Mouse (Mus musculus) 416B (cell line): ENCODE measurements at regions not wholly inside any gene's neighbourhood (a gene's known extent, or its start where the extent isn't known, plus 50 kb on each side); places are given as distances from the start of the nearest gene placed in this dataset.

Experiments used
- DNase-seq: peaks from one replicate; pipeline ENCODE4 v3.0.0; 2011; ENCODE audit warnings: low read depth

DNA sequence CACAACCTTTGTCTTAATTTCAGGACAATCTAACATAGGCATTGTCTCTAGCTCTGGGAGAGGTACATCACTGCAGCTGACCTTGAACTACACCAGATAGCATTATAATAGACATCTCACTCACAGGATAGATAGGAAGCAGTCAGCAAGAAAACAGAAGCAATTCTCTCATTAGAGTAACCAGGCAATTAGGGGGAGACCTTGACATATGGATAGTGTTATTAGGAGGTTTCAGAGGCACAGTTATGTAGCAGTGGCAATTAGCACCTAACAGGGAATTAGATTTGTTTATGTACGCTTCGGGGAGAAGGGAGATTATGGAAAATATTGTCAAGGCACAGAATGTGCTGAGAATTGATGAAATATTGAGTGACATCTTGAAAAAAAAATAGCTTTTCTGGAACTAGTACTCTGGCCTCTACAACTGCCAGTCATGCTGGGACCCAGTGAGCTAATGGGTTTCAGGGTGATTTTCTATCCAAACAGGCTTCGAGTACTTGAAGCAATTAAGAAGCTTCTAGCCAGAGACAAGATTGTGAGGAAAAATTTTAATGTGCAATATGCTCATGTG is 216.8 kb upstream of the Aco1 start:
- DNase-seq, result no peak

DNA sequence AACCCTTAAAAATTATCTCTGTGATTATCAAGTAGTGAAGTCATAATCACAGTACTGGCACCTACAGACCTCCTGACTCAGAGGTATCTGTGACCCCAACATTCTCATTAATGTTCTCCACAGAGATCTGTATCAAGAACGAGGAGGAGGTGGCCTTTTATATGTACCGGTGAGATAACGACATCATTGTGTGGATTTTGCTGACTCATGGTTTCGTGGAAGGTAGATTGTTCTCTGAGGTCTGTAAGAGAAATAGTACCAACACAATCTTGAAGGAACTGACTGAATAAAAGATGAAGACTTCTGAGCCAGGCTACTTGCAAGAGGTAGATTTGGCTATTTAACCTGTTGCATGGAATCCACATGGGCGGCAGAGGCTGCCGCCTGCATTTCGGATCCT is 216.3 kb upstream of the Aco1 start:
- DNase-seq, result no peak

DNA sequence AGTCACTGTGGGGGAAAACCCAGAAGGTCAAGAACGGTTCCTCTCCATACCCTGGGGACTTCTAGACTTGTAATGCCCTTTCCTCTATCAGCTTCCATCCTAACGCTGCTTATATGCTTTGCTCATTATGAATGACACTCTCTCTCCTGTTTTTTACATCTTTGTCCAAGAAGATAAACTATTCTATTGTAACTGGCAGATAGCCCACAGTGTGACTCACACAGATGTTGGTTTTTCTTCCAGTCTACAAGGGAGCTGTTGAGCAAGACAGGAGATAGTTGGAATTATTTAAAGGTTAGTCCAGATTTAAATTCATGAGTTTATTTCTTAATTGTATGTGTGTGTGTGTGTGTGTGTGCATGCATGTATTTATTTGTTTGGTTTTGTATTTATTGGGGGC is 214.4 kb upstream of the Aco1 start:
- no peak for DNase-seq

- DNase-seq, result no peak
Observed at GRCm38 (mm10) chr4:39934025-39934708, 208.7 kb upstream of the Aco1 start.

DNA sequence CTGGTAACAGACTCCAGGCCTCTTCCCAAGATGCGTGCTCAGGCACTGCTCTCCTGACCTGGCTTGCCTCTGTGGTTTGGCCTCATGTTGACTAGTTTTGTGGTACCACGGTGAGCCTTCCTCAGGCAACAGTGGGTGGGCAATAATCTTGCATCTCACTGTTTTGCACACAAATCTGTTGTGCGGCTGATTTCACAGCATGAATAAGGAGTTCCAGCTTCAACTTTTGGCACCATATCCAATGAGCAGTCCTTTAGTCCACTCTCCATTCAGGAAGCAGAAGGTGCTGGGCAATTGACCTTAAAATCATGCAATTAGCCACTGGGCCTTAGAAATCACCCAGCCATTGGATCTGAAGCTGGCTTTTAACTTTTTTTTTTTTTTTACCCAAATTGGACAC is 184.2 kb upstream of the Aco1 start:
- DNase-seq, result no peak

- no peak for DNase-seq
Observed at GRCm38 (mm10) chr4:39967938-39968337, 174.9 kb upstream of the Aco1 start.

- DNase-seq, result no peak
Observed at GRCm38 (mm10) chr4:39991358-39991757, 151.5 kb upstream of the Aco1 start.

GRCm38 (mm10) chr4:39991851-39992250 is 151.0 kb upstream of the Aco1 start:
- DNase-seq, result no peak

DNA sequence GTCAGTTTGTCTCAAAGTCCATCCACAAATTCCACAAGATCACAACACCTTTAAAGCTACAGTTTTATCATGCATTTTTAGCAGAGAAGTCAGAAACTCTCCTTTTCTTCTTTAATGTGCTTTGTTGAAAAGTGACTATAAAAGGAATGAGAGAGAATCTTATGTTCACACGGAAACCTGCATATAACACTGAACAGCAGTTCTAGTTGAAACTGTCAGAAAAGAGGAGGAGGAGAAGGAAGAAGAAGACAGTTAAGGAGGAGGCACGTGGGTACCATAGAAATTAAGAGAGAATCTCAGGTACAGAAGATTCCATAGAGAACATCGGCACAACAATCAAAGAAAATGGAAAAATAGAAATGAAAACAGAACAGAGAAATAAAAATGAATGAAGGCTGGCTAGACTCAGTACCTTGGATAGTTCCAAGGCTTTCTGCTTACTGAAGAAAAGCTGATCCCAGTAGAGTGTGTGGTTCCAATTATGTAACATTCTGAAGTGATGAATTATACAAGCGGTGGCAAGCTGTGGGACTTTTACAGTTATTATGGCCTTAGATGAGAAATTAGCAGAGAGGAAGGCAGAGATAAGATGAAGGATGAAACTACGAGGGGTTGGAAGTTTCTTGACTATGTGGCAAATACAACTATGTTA is 144.0 kb upstream of the Aco1 start:
- DNase-seq, result no peak

DNA sequence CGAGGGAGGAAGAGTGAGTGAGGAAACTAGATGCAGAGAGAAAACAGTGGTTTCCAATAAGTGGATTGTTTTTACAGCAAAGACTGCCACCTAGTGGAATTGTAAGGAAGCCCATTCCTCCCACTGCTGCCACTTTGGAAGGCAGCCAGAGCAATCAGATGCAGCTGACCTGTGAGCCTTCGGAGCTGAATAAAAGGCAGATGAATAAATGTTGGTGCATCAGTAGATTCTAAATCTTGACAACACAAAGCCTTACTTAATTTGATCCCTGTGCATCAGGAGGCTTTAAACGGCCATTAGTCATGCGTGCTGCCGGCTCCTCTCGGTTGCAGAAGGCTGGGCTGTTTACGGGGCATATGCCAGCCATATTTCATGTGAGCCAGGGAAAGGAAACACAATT is 128.2 kb upstream of the Aco1 start:
- peak; percentile 51 for DNase-seq

- no peak for DNase-seq
Observed at GRCm38 (mm10) chr4:40016856-40017255, 126.0 kb upstream of the Aco1 start.

DNA sequence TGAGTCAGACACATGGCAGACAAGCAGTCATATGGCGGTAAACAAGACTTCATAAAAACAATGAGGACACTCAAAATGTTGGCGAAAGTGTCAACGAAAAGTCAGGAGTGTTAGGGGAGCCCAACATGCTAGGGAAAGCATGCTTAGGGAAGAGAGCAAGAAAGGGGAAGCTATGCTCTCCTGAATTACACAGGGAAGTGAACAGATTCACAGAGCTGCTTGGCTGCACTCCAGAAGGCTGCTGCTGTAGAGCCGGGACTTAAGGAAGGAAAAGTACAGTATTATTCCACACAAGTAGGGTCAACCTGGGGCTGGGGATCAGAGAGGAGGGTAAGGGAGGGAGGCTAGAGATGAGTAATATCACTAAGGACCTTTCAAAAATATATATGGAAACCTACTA is 124.7 kb upstream of the Aco1 start:
- DNase-seq, result no peak

- DNase-seq, result no peak
Observed at GRCm38 (mm10) chr4:40031361-40031760, 111.5 kb upstream of the Aco1 start.

DNA sequence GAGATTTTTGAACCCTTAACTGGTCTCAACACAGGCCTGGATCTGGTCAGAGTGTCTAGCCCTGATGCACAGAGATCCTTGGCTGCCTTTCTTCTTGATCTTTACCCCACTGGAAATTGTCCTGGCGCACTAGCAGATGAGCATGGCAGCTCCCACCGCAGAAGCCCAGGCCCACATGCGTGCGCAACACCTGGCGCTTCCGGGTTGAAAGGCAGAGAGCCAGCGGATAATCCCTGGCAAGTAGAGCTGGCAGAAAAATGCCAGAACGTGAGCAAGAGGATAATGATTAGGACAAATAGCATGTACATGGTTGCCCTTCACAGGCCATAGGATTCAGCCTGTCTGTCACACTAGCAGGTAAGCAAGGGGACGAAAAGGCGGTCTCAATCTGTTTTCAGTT is 95.0 kb upstream of the Aco1 start:
- no peak for DNase-seq

GRCm38 (mm10) chr4:40049086-40049485 is 93.8 kb upstream of the Aco1 start:
- no peak for DNase-seq

GRCm38 (mm10) chr4:40051848-40052247 is 91.0 kb upstream of the Aco1 start:
- DNase-seq, result no peak

- DNase-seq, result no peak
Observed at GRCm38 (mm10) chr4:40053391-40053790, 89.5 kb upstream of the Aco1 start.

DNA sequence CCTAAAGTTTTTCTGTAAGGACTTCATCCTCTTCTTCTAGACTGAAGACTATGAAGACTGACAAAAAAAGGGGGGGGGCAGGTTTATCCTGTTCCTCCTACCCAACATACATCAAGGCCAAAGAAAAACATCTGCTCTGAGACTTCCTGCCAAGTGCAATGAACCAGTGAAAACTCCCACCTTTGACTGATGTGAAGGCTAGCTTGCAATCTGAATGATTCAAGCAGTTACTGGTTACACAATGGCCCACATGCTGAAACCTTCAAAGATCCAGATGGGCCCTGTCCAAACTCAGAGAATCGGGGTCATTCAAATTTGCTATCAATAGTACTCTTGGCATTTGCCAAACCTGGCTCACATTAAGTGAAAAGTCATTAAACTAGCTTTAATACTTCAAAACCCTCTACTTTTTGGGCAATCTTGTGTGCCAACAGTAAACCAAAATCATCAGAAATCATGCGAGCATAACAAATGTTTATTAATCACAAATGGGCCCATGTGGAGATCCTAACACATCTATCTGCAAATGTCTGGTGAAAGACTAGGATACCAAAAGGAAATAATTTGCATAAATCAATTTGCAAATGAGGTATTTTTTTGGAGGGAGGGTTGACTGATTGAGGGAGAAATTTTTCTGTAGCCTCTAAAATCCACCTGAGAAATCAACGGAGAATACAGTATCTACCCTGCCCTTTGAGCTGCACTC is 79.0 kb upstream of the Aco1 start:
- no peak for DNase-seq

- no peak for DNase-seq
Observed at GRCm38 (mm10) chr4:40064457-40064836, 78.4 kb upstream of the Aco1 start.

DNA sequence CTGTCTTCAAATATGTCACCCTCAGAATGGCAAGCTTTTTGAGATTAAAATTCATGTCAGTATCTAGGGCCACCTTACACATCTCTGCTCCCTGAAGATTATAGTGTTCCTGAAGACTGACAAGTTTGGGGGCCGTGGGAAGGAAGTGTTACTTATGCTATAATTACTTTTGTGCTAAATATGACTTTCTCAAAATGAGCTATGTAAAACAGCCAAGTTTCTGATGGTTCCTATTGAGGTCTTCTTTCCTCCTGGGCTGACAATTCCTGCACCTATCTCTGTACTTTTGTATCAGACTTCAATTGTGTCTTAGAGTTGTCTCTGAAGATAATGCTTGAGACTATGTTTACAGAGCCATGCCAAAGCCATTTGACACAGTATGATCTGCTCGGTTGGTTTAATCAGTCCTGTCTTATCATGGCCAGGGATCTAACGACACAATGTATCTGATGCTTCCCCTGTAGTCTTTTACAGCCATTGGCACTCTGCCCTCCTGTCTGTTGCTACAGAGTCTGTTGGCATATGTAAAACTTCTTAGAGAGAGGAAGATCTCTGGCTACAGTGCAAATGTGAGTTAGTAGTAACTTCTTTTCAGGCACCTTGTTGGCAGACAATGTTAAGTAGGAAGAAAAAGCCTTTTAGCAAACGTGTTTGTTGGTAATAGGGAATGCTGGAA is 71.8 kb upstream of the Aco1 start:
- DNase-seq, result no peak

GRCm38 (mm10) chr4:40081035-40081434 is 61.8 kb upstream of the Aco1 start:
- DNase-seq, result no peak

DNA sequence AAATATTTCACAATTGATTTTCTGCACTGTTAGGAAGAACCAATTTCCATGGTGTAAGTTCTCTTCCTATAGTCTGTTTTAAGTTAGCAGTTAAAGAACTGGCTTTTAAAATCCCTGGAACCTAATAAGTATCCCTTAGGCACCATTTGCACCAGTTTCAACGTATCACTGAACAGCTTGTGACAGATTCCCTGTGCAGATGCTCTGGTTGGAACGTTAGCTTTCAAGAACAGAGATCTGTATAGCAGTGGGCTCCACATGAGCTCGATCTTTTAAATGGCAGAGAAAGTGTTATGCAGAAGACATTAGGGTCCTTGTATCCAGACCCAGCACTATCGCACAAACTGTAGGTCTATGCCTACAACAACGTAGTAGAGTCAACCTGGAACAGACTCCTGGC is 52.6 kb upstream of the Aco1 start:
- no peak for DNase-seq
